ENCODE assay signal across 25 mouse cellular contexts in the genomic region with DNA sequence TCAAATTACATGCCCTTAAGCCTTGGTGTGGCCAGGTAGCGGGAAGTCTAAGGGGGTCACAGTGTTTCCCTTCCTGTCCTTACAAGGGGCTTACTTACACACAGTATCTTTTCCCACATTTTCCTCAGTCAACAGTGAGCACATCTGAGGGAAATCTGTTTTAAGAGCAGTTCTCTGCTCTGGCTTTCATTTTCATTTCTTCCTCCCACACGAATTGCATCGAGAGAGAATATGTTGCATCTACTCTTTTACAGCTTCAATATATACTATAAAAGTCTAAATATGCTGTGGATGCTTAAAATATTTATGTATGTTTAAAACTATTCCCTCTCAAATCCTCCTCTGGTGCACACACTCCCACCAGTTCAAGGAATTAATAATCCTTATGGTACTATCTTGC.
"Had no signal": no experiment of that assay in that cellular context is flagged by ENCODE, and none has a peak within 500 bp of the region (broad histone marks: within the 10 kb centered on the region; RNA-seq: fewer than 3 reads in every experiment).

No protein-coding gene starts in this region.

- ATAC-seq: hindbrain, embryonic 16.5 days; inflammation-experienced regulatory T-cells, adult 6 months; intestine, embryonic 15.5 days; intestine, postnatal 0 days; liver, embryonic 12.5 days had no signal

- H3K9ac ChIP-seq: heart, embryonic 13.5 days; heart, embryonic 15.5 days; hindbrain, embryonic 14.5 days; intestine, embryonic 15.5 days; limb, embryonic 13.5 days; limb, embryonic 15.5 days; liver, embryonic 12.5 days; liver, embryonic 14.5 days had no signal

- H3K4me3 ChIP-seq: heart, adult 2 months; heart, embryonic 13.5 days; heart, embryonic 15.5 days; intestine, embryonic 15.5 days; limb, embryonic 13.5 days; limb, embryonic 15.5 days; liver, embryonic 12.5 days had no signal

- H3K9me3 ChIP-seq: heart, embryonic 13.5 days; heart, embryonic 15.5 days; intestine, embryonic 15.5 days; limb, embryonic 13.5 days; limb, embryonic 15.5 days; liver, embryonic 12.5 days had no signal

- H3K4me1 ChIP-seq: heart, embryonic 13.5 days; heart, embryonic 15.5 days; intestine, embryonic 15.5 days; limb, embryonic 13.5 days; limb, embryonic 15.5 days; liver, embryonic 12.5 days had no signal

- DNase-seq: gastrocnemius, postnatal 14 days; gastrocnemius, postnatal 36 days; heart, adult 11 months; heart, adult 2 months; heart, postnatal 14 days; heart, postnatal 36 days; kidney, adult 18-20 months; kidney, adult 8-10 months; kidney, postnatal 10 days; kidney, postnatal 25 days; kidney, postnatal 4 days; layer of hippocampus, adult 9-11 months; layer of hippocampus, postnatal 36 days had no signal

- H3K4me2 ChIP-seq: heart, embryonic 11.5 days; heart, embryonic 13.5 days; heart, embryonic 15.5 days; hindbrain, embryonic 14.5 days; intestine, embryonic 15.5 days; limb, embryonic 13.5 days; limb, embryonic 15.5 days; liver, embryonic 12.5 days had no signal

- H3K27ac ChIP-seq: heart, adult 2 months; heart, embryonic 13.5 days; heart, embryonic 15.5 days; hindbrain, embryonic 14.5 days; intestine, embryonic 15.5 days; limb, embryonic 13.5 days; limb, embryonic 15.5 days; liver, embryonic 12.5 days; liver, embryonic 14.5 days had no signal

- H3K36me3 ChIP-seq: heart, embryonic 13.5 days; heart, embryonic 15.5 days; intestine, embryonic 15.5 days; limb, embryonic 13.5 days; limb, embryonic 15.5 days; liver, embryonic 12.5 days had no signal

- H3K27me3 ChIP-seq: heart, embryonic 13.5 days; heart, embryonic 15.5 days; intestine, embryonic 15.5 days; limb, embryonic 13.5 days; limb, embryonic 15.5 days; liver, embryonic 12.5 days had no signal
